Mouse (Mus musculus): ENCODE measurements around the gene Krtap12-1.
"Not testable (repeated sequence)": the region's sequence is repeated elsewhere in the genome, so short reads cannot be mapped to it uniquely, and the experiment has no call there.

The Krtap12-1 gene

DNA sequence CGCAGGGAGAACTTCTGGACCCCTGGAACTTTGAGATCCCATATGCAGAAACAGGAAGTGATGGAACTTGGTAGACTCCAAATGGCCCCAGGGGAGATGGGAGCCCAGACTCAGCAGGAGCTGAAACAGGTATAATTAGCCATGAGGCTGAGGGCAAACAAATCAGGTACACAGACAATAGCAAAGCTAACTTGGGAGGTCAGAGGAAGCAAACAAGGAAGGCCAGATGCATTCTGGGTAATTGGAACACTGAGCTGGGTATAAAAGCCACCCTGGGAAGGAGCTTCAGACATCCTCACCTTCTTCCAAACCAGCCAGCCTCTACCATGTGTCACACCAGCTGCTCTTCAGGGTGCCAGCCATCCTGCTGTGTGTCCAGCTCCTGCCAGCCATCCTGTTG, at the start of gene Krtap12-1:
TSS of gene Krtap12-1 (plus strand) at position 301 of the 400 bp plus-strand sequence.
- not testable (repeated sequence) for DNase-seq

DNA sequence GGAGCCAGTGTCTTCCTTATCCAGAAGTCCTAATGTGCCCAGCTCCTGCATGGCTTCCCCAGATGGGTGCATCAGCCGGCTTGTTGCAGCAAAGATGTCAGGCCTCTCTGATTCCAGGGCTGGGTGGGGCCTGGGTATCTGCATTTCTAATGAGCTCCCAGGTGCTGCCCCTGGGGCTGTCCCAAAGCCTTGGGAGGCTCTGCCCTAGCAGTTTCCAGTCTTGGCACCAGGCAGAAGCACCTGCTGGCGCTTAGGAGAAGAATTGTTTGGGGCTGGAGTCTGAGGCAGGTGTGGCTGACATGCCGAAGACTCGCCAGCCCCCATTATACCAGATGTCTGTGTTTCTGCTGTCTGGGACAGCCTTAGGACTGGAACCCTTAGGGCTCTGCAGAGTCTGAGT, 49.7 kb upstream of the Krtap12-1 start:
- no peak for DNase-seq

DNA sequence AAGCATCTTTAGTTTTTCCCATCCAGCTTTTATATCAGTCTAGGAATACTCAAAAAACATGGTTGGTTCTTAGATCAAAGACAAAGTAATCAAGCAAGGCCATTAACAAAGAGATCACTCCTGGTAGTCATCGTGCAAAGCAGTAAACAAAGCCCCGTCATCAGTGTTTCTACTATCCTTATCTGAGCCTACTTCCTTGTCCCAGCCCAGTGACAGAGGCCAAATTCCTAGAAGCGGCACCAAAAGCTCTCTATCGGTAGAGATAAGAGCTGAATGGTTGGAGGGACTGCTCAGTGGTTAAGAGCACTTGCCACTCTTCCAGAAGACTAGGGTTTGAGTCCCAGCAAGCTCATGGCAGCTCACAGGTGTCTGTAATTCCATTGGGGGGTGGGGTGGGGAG, 48.9 kb upstream of the Krtap12-1 start:
- DNase-seq = no peak

DNA sequence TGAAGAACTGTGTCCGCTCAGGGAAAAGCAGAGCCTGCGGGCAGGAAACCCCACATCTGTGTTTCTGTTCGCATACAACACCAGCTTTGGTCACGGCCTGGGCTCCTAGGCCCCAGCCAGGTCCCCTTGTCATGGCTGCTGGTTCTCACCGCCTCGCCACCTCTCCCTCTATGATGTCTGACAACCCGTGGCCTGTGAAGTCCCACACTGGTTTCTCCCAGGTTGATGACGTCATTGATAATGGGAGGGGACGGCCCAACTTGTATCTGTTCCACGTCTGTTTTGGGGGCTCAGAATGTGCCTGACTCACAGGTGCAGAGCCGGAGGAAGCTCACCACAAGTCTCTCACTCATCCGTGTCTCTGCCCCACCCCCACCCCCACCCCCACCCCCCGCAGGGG, 46.6 kb upstream of the Krtap12-1 start:
- no peak for DNase-seq

DNA sequence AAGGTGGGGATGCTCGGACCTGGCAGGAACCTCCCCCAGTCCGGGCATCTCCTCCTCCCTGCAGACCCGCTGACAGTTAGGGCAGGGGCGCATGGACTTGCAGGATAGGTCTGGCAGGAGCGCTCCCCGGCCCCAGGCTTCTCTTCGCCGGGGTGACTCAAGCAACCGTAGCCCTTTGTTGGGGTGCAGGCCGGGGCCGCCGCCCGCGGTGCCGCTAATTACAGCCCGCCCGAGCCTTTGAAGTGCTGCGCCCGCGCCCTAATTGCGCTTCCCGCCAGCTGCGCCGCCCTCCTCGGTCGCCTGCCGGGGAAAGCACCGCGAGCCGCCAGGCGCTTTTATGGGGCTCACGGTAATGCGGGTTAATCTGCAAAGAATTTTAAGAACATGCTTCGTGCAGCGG, 42.8 kb upstream of the Krtap12-1 start:
- DNase-seq = no peak

DNA sequence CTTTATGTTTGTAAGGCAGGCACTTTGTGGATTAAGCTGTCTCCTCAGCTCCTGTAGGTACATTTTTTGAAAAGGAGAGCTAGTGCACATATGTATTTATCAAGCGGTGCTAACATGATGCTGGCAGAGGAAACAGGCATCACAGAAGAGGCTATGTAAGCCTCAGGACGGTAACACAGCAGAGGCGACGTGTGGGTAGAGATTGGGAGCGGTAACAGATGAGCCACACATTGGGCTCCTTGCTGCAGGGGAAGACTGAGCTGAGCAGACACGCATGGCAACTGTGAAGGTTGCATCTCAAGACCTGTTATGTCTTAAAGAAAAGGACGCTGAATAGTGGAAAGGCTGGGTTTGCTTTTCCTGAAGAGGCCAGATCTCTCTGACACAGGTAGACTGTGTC, 37.4 kb upstream of the Krtap12-1 start:
- no peak for DNase-seq

DNA sequence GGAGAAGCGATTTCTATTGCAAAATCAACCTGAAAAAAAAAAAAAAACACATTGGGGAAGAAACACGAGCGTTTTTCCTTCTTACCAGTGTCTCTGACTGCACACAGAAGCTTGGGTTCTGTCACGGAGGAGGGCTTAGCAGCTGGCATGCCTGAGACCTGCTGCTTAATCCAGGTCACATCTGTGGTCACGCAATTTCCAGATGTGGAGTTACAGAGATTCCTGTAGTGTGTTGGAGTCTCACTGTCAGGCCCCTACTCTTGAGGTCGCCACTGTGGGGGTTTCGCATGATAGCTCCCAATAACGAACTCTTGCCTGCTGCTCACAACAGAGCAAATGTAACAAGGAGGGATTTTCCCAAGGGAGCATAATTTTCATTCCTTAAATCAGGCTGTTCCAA, 36.2 kb upstream of the Krtap12-1 start:
- no peak for DNase-seq

DNA sequence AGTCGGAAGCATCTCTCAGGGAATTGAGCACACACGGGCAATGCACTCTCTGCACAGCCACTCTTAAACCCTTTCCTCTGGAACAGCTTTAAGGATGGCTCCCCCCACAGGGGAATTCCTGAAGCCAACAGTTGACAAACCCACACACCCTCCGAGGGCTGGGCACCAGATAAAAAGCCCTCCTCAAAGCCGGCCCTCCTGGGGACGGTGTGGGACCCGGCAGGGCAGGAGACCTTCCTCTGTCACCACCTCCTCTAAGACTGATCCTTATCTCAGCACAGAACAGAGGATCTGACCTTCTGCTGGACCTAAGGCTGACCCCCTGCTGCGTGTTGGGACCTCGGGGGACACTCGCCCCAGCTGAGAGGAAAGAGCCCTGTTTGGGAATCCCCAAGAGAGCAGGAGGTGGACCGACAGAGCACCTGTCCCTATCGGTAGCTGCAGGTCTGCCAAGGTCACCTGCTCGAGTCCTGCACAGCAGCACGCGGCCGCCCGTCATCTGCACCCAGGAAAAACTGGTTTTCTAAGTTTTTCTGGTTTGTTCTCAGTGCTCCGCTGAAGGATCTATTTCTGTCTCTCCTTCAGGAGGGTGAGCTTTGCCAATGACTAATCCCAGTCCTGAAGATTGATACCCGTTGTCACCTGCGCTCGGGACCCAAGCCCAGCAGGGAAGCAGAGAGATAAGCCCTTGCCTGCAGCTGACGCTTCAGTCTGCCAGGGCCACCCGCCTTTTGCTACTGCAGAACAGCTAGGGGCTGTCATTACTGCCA, 34.3 kb upstream of the Krtap12-1 start, which contains the start of gene Tspear:
TSS of gene Tspear (plus strand) at position 675 of the 770 bp plus-strand sequence.
- DNase-seq = no peak

DNA sequence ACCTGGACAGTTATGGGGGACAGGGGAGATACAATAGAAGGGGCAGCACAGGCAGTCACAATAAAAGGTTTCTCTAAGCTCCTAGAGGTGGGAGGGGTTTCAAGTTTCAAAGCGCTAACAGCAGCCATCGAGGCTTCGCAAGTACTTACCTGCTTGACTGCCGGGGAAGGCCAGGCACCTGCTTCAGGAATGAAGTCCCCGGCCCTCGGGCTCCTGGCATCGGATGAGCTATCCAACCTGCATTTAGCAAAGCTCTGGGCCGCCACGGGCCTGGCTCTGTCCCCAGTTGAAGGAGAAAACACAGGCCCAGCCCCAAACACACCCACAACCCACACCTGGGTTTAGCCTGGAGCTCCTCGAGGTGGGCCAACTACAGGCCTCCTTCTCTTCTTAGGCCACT, 33.4 kb upstream of the Krtap12-1 start:
- no peak for DNase-seq

DNA sequence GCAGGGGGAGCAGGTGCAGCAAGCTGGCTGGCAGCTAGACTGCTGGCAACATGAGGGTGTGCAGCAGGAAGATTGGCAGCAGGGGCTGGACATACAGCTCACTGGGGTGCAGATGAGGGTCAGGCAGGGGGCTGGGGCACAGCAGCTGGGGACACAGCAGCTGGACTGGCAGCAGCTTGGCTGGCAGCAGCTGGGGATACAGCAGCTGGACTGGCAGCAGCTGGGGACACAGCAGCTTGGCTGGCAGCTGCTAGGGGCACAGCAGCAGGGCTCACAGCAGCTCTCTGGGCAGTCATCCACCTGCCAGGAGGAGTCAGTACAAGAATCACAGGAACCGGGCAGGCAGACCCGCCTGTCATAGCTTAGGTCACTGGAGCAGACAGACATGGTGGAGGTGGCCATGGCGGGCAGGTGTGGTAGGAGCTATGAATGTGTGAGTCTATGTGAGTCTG, 30.0 kb upstream of the Krtap12-1 start, which contains the start of gene Gm19402:
TSS of gene Gm19402 (minus strand) at position 402 of the 452 bp plus-strand sequence.
- not testable (repeated sequence) for DNase-seq

DNA sequence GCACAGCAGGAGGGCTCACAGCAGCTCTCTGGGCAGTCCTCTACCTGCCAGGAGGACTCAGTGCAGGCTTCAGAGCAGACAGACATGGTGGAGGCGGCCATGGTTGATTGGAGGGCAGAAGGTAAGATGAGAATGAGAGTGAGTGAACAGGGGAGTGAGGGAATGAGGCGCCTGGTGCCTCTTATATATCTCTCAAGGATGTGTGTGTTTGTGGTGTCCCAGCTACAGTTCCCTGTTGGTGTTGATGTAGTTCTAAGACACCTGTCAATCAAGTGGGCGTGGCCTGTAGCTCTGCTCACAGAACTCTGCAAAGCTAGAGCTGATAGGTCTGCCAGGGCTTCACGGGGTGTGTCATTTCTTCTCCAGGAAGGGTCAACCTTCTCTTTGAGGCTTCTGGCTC, 23.3 kb upstream of the Krtap12-1 start, which contains the start of gene Gm9508:
TSS of gene Gm9508 (minus strand) at position 101 of the 400 bp plus-strand sequence.
- DNase-seq = no peak

DNA sequence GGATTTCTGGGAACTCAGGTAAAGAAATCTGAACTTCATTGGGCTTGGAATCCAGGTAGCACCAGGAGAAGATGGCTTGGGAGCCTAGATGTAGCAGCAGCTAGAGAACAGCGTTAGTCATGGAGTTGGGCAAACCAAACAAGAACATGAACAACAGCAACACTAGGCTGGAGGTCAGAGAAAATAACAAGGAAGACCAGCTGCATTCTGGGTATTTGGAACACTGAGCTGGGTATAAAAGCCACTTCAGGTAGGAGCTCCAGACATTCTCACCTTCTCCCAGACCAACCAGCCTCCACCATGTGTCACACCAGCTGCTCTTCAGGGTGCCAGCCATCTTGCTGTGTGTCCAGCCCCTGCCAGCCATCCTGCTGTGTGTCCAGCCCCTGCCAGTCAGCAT, 14.1 kb upstream of the Krtap12-1 start, which contains the start of gene Gm10272:
TSS of gene Gm10272 (plus strand) at position 301 of the 400 bp plus-strand sequence.
- DNase-seq = no peak

DNA sequence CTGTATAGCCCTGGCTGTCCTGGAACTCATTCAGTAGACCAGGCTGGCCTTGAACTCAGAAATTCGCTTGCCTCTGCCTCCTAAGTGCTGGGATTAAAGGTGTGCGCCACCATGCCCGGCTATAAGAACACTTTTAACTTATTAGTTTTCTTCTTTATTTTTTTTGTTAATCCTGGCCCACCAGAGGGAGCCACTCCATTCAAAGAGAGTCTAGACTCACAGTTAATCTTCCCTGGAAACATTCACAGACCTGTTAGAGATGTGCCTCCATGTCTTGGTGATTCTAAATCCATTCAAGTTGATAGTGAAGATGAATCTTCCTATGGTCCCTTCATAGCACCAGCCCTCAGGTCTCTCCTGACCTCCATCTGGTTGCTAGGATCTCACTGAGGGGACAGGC, 10.6 kb upstream of the Krtap12-1 start:
- no peak for DNase-seq

DNA sequence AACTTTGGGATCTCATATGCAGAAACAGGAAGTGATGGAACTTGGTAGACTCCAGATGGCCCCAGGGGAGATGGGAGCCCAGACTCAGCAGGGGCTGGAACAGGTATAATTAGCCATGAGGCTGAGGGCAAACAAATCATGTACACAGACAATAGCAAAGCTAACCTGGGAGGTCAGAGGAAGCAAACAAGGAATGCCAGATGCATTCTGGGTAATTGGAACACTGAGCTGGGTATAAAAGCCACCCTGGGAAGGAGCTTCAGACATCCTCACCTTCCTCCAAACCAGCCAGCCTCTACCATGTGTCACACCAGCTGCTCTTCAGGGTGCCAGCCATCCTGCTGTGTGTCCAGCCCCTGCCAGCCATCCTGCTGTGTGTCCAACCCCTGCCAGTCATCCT, 9.2 kb upstream of the Krtap12-1 start, which contains the start of gene Gm10024:
TSS of gene Gm10024 (plus strand) at position 301 of the 400 bp plus-strand sequence.
- DNase-seq = not testable (repeated sequence)

DNA sequence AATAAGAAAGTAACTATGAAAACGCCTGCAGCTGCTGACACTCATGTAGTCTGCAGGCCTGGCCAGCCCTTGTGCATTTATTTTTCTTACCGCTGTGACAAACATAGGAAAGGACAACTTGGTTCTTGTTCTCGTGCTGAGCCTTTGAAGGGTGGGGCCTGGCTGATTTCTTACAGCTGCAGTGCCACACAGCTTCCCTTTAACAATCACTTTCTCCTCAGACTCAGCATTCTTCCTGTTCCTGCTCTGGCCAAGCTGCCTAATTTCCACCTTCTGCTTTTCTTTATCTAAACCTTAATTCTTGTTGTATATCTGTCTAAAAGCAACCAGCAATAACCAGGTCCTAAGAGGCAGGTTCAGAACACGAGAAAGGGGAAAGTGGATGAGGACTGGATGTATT, 6.7 kb upstream of the Krtap12-1 start:
- no peak for DNase-seq

DNA sequence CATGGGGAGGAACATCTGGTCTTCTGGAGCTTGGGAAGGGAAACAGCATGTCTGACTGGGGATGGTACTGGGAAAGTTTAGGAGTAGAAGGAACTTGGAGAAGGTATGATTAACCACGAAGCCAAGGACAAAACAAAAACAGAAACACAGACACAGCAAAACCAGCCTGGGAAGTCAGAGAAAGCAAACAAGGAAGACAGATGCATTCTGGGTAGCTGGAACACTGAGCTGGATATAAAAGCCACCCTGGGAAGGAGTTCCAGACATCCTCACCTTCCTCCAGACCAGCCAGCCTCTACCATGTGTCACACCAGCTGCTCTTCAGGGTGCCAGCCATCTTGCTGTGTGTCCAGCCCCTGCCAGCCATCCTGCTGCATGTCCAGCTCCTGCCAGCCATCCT, 4.9 kb upstream of the Krtap12-1 start, which contains the start of gene Gm10142:
TSS of gene Gm10142 (plus strand) at position 301 of the 400 bp plus-strand sequence.
- DNase-seq = no peak

DNA sequence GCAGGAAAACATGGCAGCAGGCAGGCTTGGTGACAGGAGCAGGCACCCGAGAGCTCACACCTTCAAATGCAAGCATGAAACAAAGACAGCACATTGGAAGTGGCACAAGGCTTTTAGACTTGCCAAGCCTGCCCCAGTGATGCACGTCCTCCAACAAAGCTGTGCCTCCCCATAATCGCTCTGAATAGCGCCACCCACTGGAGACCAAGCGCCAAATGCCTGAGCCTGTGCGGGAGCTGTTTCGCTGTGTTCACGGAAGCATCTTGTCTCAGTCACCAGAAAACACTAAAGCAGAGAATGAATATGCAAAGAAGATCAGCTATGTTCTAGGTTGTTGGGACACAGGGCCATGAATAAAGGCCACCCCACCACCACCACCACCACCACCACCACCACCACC, 4.5 kb downstream of the Krtap12-1 start:
- no peak for DNase-seq

DNA sequence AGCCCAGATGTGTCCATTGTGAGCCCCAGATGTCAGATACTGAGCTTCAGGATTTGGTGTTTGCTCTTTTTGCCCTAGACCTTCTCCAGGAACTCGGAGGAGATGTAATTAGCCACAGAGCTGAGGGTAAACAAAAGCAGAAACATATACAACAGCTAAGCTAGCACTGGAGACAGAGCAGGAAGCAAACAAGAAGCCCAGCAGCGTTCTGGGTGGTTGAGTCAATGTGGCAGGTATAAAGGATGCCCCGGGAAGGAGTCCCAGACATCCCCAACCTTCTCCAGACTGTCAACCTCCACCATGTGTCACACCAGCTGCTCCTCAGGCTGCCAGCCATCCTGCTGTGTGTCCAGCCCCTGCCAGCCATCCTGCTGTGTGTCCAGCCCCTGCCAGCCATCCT, 5.8 kb downstream of the Krtap12-1 start, which contains the start of gene Gm10100:
TSS of gene Gm10100 (plus strand) at position 301 of the 400 bp plus-strand sequence.
- peak in 1 of 2 experiments; percentile 10 for DNase-seq

DNA sequence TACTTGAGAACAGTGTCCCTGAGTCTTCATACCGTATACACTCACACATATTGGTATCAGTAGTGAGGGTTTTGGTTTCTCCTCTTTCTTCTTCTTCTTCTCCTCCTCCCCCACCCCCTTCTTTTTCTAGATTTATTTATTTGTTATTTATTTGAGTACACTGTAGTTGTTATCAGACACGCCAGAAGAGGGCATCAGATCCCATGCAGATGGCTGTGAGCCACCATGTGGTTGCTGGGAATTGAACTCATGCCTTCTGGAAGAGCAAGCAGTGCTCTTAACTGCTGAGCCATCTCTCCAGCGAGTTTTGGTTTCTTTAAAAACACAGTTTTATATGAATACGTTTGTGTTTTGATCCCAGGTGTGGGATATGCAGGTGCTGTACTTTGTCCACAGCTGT, 7.9 kb downstream of the Krtap12-1 start:
- DNase-seq = no peak

DNA sequence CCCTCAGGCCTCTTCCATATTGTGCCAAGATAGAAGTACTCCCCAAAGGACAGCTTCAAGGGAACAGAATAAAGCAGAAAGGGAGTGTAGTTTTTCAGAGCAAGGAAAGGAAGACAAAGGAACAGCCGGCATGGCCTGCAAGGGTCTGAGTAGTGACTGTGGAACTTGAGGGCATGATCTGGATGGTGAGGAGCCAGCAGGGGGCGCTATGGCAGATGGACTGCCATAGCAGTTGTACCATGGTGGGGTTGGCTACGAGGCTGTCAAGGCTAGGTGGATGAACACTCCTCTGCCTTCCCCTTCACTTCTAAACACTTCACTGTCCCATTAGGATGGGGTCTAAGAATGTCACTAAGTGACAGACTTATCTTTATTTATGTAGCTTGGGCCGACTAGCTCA, 8.8 kb downstream of the Krtap12-1 start:
- DNase-seq = peak in 1 of 2 experiments; percentile 7

DNA sequence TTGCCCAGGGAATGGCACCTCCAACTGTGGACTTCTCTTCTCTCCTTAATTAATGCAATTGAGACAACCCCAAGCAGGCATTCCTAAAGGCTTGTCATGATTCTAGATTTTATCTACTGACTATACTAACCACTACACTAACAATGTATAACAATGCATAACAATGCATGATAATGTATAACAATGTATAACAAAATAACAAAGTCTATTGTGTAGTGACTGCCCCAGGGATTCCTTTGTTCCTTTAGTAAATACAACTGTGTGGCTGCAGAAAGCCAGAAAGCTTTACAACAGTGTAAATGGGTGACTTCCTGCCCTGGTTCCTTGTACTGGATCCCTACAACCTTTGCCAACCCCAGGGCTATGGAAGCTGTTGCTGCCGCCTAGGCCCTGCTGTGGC, 15.5 kb downstream of the Krtap12-1 start:
- DNase-seq = no peak

DNA sequence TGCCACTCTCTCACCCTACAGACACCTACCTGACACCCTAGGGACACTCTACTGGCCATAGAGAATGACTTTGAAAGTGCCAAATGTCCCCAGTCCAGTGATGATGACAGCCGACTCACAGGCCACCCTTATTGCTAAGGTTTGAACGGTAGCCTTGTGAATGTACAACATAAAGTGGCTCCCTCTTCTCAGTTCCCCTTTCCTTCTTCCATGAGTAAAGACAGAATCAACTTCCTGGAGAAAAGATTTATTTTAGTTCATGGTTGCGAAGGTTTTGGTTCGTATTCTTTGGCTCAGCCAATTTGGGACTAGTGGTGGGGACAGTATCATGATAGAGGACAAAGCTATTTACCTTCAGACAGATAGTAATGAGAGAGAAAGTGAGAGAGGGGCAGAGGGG, 18.5 kb downstream of the Krtap12-1 start:
- DNase-seq = no peak

DNA sequence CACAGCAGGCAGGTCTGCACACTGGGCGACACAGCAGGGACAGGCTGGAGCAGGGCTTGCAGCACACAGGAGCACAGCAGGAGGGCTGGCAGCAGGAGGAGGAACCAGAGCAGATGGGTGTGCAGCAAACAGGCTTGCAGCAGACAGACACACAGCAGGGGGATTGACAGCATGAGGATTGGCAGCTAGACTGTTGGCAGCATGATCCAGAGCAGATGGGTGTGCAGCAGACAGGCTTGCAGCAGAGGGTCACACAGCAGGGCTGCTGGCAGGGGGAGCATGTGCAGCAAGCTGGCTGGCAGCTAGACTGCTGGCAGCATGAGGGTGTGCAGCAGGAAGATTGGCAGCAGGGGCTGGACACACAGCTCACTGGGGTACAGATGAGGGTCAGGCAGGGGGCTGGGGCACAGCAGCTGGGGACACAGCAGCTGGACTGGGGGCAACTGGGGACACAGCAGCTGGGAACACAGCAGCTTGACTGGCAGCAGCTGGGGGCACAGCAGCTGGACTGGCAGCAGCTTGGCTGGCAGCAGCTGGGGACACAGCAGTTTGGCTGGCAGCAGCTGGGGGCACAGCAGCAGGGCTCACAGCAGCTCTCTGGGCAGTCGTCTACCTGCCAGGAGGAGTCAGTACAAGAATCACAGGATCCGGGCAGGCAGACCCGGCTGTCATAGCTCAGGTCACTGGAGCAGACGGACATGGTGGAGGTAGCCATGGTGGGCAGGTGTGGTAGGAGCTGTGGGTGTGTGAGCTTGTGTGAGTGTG, 21.7 kb downstream of the Krtap12-1 start, which contains the start of gene Gm18596:
TSS of gene Gm18596 (minus strand) at position 715 of the 765 bp plus-strand sequence.
- peak; percentile 10 to 28 for DNase-seq
